14 mouse cellular contexts compared by ENCODE assay signal in the genomic region with DNA sequence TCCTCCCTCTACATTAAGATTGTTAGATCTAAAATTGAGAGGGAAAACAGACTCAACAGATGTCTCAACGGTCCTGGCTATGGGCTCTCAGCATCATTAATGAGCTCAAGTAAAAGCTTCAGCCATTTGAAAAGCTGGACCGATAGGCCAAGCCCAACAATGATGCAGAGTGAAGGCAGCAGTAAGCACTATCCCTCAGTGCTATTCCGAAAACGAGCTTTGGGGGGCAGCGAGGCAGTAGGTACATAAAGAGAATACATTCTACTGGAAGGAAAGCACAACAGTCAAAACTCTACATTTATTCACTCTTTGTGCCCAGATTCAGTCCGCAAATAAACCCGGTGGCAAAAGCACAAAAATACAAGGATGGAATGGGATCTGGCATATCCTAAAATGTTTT.
DNase-seq lines count a peak whose midpoint lies in the region; ATAC-seq and TF ChIP-seq lines count a peak whose summit lies in the region.
"Had no signal": no experiment of that assay in that cellular context is flagged by ENCODE, and none has a peak within 500 bp of the region (broad histone marks: within the 10 kb centered on the region; RNA-seq: fewer than 3 reads in every experiment).

No protein-coding gene starts in this region.

- H3K4me2 ChIP-seq in forebrain, postnatal 0 days (ENCODE audit: low read depth), result no peak overlapping the region
- no peak overlapping the region for H3K4me2 ChIP-seq in limb, embryonic 11.5 days (ENCODE audit: low read depth, severe bottlenecking)
- H3K4me2 ChIP-seq in midbrain, embryonic 14.5 days (ENCODE audit: low read length), result no peak overlapping the region
- H3K4me2 ChIP-seq in midbrain, embryonic 15.5 days, result no peak overlapping the region
- H3K4me2 ChIP-seq in stomach, postnatal 0 days (replicated peaks; ENCODE audit: low read depth), result no peak overlapping the region
- no peak overlapping the region for H3K4me2 ChIP-seq in liver, embryonic 11.5 days
- H3K4me2 ChIP-seq: heart, embryonic 11.5 days; hindbrain, embryonic 12.5 days; limb, embryonic 13.5 days; liver, embryonic 12.5 days; neural tube, embryonic 13.5 days had no signal

- no peaks in the 10 kb centered on the region for H3K27me3 ChIP-seq in forebrain, postnatal 0 days (ENCODE audit: insufficient read depth, low read length)
- H3K27me3 ChIP-seq in forebrain, embryonic 10.5 days (ENCODE audit: poor library complexity, severe bottlenecking), result peaks cover 26% of the 10 kb centered on the region; the same call in 1 of the 2 replicates
- H3K27me3 ChIP-seq in limb, embryonic 11.5 days (ENCODE audit: control insufficient read depth, insufficient read depth, low read length), result no peaks in the 10 kb centered on the region
- H3K27me3 ChIP-seq in limb, embryonic 10.5 days (ENCODE audit: low read depth, poor library complexity, severe bottlenecking), result no peaks in the 10 kb centered on the region
- no peaks in the 10 kb centered on the region for H3K27me3 ChIP-seq in midbrain, embryonic 14.5 days (ENCODE audit: control insufficient read depth, insufficient read depth, low read length)
- peaks cover 6% of the 10 kb centered on the region; the same call in 1 of the 2 replicates for H3K27me3 ChIP-seq in midbrain, embryonic 15.5 days (replicated peaks)
- no peaks in the 10 kb centered on the region for H3K27me3 ChIP-seq in stomach, postnatal 0 days (ENCODE audit: control insufficient read depth, insufficient read depth, low read length)
- no peaks in the 10 kb centered on the region for H3K27me3 ChIP-seq in liver, embryonic 11.5 days (replicated peaks; ENCODE audit: control insufficient read depth, insufficient read depth, low read length)
- H3K27me3 ChIP-seq: hindbrain, embryonic 12.5 days; liver, embryonic 12.5 days; neural tube, embryonic 13.5 days had no signal

- peak; percentile 15 for DNase-seq in forebrain, postnatal 0 days
- no peak for DNase-seq in forebrain, embryonic 10.5 days (ENCODE audit: extremely low spot score, low spot score)
- peak; percentile 28 for DNase-seq in limb, embryonic 11.5 days (ENCODE audit: low spot score)
- no peak for DNase-seq in limb, embryonic 10.5 days (ENCODE audit: low spot score)
- DNase-seq in midbrain, embryonic 14.5 days, result peak; percentile 31
- no peak for DNase-seq in stomach, postnatal 0 days (ENCODE audit: low spot score)
- no peak for DNase-seq in liver, embryonic 11.5 days (ENCODE audit: low spot score)

- peak; percentile 34; the same call in 1 of the 2 replicates for ATAC-seq in forebrain, postnatal 0 days
- ATAC-seq in limb, embryonic 11.5 days (ENCODE audit: insufficient number of reproducible peaks, low FRiP score, low TSS enrichment, low read depth), result no peak
- no peak for ATAC-seq in midbrain, embryonic 14.5 days (ENCODE audit: low FRiP score, low TSS enrichment)
- ATAC-seq in midbrain, embryonic 15.5 days (replicated peaks), result no peak
- no peak for ATAC-seq in stomach, postnatal 0 days (ENCODE audit: low FRiP score, low TSS enrichment)
- no peak for ATAC-seq in liver, embryonic 11.5 days (replicated peaks; ENCODE audit: low FRiP score)
- ATAC-seq: liver, embryonic 12.5 days had no signal

- no peaks in the 10 kb centered on the region for H3K9me3 ChIP-seq in forebrain, postnatal 0 days (ENCODE audit: low read length)
- no peaks in the 10 kb centered on the region for H3K9me3 ChIP-seq in forebrain, embryonic 10.5 days
- H3K9me3 ChIP-seq in limb, embryonic 11.5 days (ENCODE audit: control insufficient read depth, low read length), result no peaks in the 10 kb centered on the region; the same call in 1 of the 2 replicates
- no peaks in the 10 kb centered on the region for H3K9me3 ChIP-seq in limb, embryonic 10.5 days (replicated peaks)
- H3K9me3 ChIP-seq in midbrain, embryonic 14.5 days (ENCODE audit: control insufficient read depth, low read length), result no peaks in the 10 kb centered on the region
- H3K9me3 ChIP-seq in midbrain, embryonic 15.5 days, result no peaks in the 10 kb centered on the region
- H3K9me3 ChIP-seq in stomach, postnatal 0 days (ENCODE audit: control insufficient read depth, low read length), result no peaks in the 10 kb centered on the region
- H3K9me3 ChIP-seq in liver, embryonic 11.5 days (ENCODE audit: control insufficient read depth, low read length), result no peaks in the 10 kb centered on the region
- H3K9me3 ChIP-seq: hindbrain, embryonic 12.5 days; limb, embryonic 13.5 days; liver, embryonic 12.5 days; neural tube, embryonic 13.5 days had no signal

- H3K9ac ChIP-seq in forebrain, postnatal 0 days, result no peak overlapping the region
- H3K9ac ChIP-seq in limb, embryonic 11.5 days (ENCODE audit: low read length), result no peak overlapping the region
- no peak overlapping the region for H3K9ac ChIP-seq in midbrain, embryonic 14.5 days (replicated peaks; ENCODE audit: low read length)
- no peak overlapping the region for H3K9ac ChIP-seq in midbrain, embryonic 15.5 days
- H3K9ac ChIP-seq in stomach, postnatal 0 days (ENCODE audit: low read length), result no peak overlapping the region
- H3K9ac ChIP-seq in liver, embryonic 11.5 days (ENCODE audit: low read depth, low read length), result no peak overlapping the region
- H3K9ac ChIP-seq: hindbrain, embryonic 12.5 days; limb, embryonic 13.5 days; liver, embryonic 12.5 days; liver, postnatal 0 days; neural tube, embryonic 13.5 days had no signal

- no peak overlapping the region for H3K4me3 ChIP-seq in forebrain, postnatal 0 days (ENCODE audit: low read depth, low read length)
- no peak overlapping the region for H3K4me3 ChIP-seq in forebrain, embryonic 10.5 days
- no peak overlapping the region for H3K4me3 ChIP-seq in limb, embryonic 11.5 days (ENCODE audit: low read depth, low read length)
- no peak overlapping the region for H3K4me3 ChIP-seq in limb, embryonic 10.5 days
- no peak overlapping the region for H3K4me3 ChIP-seq in midbrain, embryonic 14.5 days (replicated peaks; ENCODE audit: low read depth, low read length)
- H3K4me3 ChIP-seq in midbrain, embryonic 15.5 days, result no peak overlapping the region
- no peak overlapping the region for H3K4me3 ChIP-seq in stomach, postnatal 0 days (ENCODE audit: low read depth, low read length)
- no peak overlapping the region for H3K4me3 ChIP-seq in liver, embryonic 11.5 days (ENCODE audit: low read depth, low read length)
- H3K4me3 ChIP-seq: hindbrain, embryonic 12.5 days; limb, embryonic 13.5 days; liver, embryonic 12.5 days; neural tube, embryonic 13.5 days had no signal

- 40% methylated on average over 7 of the region's 7 CpGs for WGBS in forebrain, postnatal 0 days
- 54% methylated on average over 7 of the region's 7 CpGs for WGBS in forebrain, embryonic 10.5 days
- WGBS in limb, embryonic 11.5 days, result 58% methylated on average over 7 of the region's 7 CpGs
- WGBS in limb, embryonic 10.5 days, result 60% methylated on average over 7 of the region's 7 CpGs
- 51% methylated on average over 7 of the region's 7 CpGs for WGBS in midbrain, embryonic 14.5 days
- 52% methylated on average over 7 of the region's 7 CpGs for WGBS in midbrain, embryonic 15.5 days
- WGBS in stomach, postnatal 0 days, result 60% methylated on average over 7 of the region's 7 CpGs
- WGBS in liver, embryonic 11.5 days, result 54% methylated on average over 7 of the region's 7 CpGs

- TF ChIP-seq EP300 in stomach, postnatal 0 days (optimal IDR thresholded peaks at IDR 0.05), result no peak

- no peak overlapping the region for H3K27ac ChIP-seq in forebrain, postnatal 0 days (ENCODE audit: low read depth, low read length)
- no peak overlapping the region for H3K27ac ChIP-seq in forebrain, embryonic 10.5 days
- H3K27ac ChIP-seq in limb, embryonic 11.5 days (replicated peaks; ENCODE audit: low read depth, low read length), result no peak overlapping the region
- no peak overlapping the region for H3K27ac ChIP-seq in limb, embryonic 10.5 days
- H3K27ac ChIP-seq in midbrain, embryonic 14.5 days (replicated peaks; ENCODE audit: low read depth, low read length), result no peak overlapping the region
- no peak overlapping the region for H3K27ac ChIP-seq in midbrain, embryonic 15.5 days
- H3K27ac ChIP-seq in stomach, postnatal 0 days (replicated peaks), result no peak overlapping the region
- H3K27ac ChIP-seq in liver, embryonic 11.5 days (ENCODE audit: low read depth, low read length), result no peak overlapping the region
- H3K27ac ChIP-seq: hindbrain, embryonic 12.5 days; limb, embryonic 13.5 days; liver, embryonic 12.5 days; neural tube, embryonic 13.5 days had no signal

- peak; percentile 25; the same call in 1 of the 2 replicates for TF ChIP-seq CTCF in forebrain, postnatal 0 days (IDR thresholded peaks at IDR 0.05; ENCODE audit: low read depth)
- 0 out of 2 replicates have a peak, but pooled peaks have one; percentile 11 for TF ChIP-seq CTCF in stomach, postnatal 0 days (IDR thresholded peaks at IDR 0.05; ENCODE audit: low read depth)

- H3K36me3 ChIP-seq in forebrain, postnatal 0 days (ENCODE audit: insufficient read depth), result no peaks in the 10 kb centered on the region
- H3K36me3 ChIP-seq in forebrain, embryonic 10.5 days (replicated peaks), result no peaks in the 10 kb centered on the region
- no peaks in the 10 kb centered on the region for H3K36me3 ChIP-seq in limb, embryonic 11.5 days (ENCODE audit: control insufficient read depth, insufficient read depth, low read length)
- H3K36me3 ChIP-seq in limb, embryonic 10.5 days, result no peaks in the 10 kb centered on the region
- H3K36me3 ChIP-seq in midbrain, embryonic 14.5 days (ENCODE audit: control insufficient read depth, insufficient read depth, low read length), result no peaks in the 10 kb centered on the region
- H3K36me3 ChIP-seq in midbrain, embryonic 15.5 days (replicated peaks), result no peaks in the 10 kb centered on the region
- H3K36me3 ChIP-seq in stomach, postnatal 0 days (ENCODE audit: control insufficient read depth, insufficient read depth, low read length), result no peaks in the 10 kb centered on the region
- H3K36me3 ChIP-seq in liver, embryonic 11.5 days (ENCODE audit: control insufficient read depth, insufficient read depth, low read length), result no peaks in the 10 kb centered on the region
- H3K36me3 ChIP-seq: hindbrain, embryonic 12.5 days; limb, embryonic 13.5 days; liver, embryonic 12.5 days; neural tube, embryonic 13.5 days had no signal

- H3K4me1 ChIP-seq in forebrain, postnatal 0 days (ENCODE audit: insufficient read depth), result no peaks in the 10 kb centered on the region
- H3K4me1 ChIP-seq in forebrain, embryonic 10.5 days, result peaks cover 22% of the 10 kb centered on the region
- H3K4me1 ChIP-seq in limb, embryonic 11.5 days (ENCODE audit: control insufficient read depth, insufficient read depth, low read length), result no peaks in the 10 kb centered on the region
- H3K4me1 ChIP-seq in limb, embryonic 10.5 days, result peaks cover 6% of the 10 kb centered on the region
- H3K4me1 ChIP-seq in midbrain, embryonic 14.5 days (ENCODE audit: control insufficient read depth, insufficient read depth, low read length), result peaks cover 3% of the 10 kb centered on the region; the same call in 1 of the 2 replicates
- 0 out of 2 replicates have a peak, but pooled peaks cover 2% of the 10 kb centered on the region for H3K4me1 ChIP-seq in midbrain, embryonic 15.5 days
- no peaks in the 10 kb centered on the region for H3K4me1 ChIP-seq in stomach, postnatal 0 days (replicated peaks; ENCODE audit: control insufficient read depth, insufficient read depth)
- no peaks in the 10 kb centered on the region for H3K4me1 ChIP-seq in liver, embryonic 11.5 days (replicated peaks; ENCODE audit: control insufficient read depth, insufficient read depth, low read length)
- H3K4me1 ChIP-seq: hindbrain, embryonic 12.5 days; liver, embryonic 12.5 days had no signal

Comparison
In these comparisons a context has a peak if more than half of its experiments do, and no peak if none do; other contexts are left out.
1. DNase-seq: peak in forebrain, postnatal 0 days (single experiment), limb, embryonic 11.5 days (single experiment) and midbrain, embryonic 14.5 days (single experiment); none in forebrain, embryonic 10.5 days (single experiment), limb, embryonic 10.5 days (single experiment), stomach, postnatal 0 days (single experiment) and liver, embryonic 11.5 days (single experiment).